Comparison of ENCODE assay signal across 8 mouse cellular contexts in the genomic region with DNA sequence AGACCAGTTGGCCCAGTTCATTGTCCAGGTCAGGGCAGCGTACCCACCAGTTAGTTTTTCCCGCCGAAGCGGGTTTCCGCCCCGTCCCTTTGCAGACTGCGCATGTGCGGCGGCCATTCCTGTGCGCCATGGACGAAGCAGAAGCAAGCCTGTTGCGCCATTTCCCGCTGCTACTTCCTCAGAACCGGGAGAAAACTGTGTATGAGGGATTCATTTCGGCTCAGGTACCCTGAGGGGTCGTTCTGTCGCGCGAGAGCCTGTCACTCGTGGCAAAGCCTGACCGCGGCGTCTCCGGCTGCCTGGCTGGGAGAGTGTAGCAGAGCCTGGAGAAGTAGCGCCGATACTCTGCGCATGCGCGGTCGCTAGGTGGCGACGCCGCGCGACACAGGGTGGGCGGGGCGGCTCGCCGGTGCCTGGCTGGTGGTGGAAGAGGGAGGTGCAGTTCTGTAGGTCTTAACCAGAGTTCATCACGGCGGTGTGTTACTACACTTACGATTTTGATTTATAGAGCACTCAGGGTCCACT. TPM values are rescaled to one million over a fixed set of nuclear protein-coding genes. Genes with fewer than 3 reads are reported as not detected.
DNase-seq lines count a peak whose midpoint lies in the region; ATAC-seq and TF ChIP-seq lines count a peak whose summit lies in the region.

No protein-coding gene starts in this region.

- H3K27ac ChIP-seq in embryonic facial prominence, embryonic 14.5 days (replicated peaks; ENCODE audit: low read depth, low read length): peak overlapping the region; percentile 86
- peak overlapping the region; percentile 90 for H3K27ac ChIP-seq in heart, adult 2 months
- peak overlapping the region; percentile 93 for H3K27ac ChIP-seq in limb, embryonic 13.5 days
- H3K27ac ChIP-seq in midbrain, embryonic 16.5 days (ENCODE audit: low read length): peak overlapping the region; percentile 73

- peak; percentile 65 for TF ChIP-seq CTCF in heart, adult 2 months (IDR thresholded peaks at IDR 0.05)

- H3K9ac ChIP-seq in embryonic facial prominence, embryonic 14.5 days (ENCODE audit: low read depth, low read length): peak overlapping the region; percentile 77
- H3K9ac ChIP-seq in heart, adult 2 months (ENCODE audit: low read depth, low read length): peak overlapping the region; percentile 90
- peak overlapping the region; percentile 85 for H3K9ac ChIP-seq in limb, embryonic 13.5 days
- peak overlapping the region; percentile 47 for H3K9ac ChIP-seq in midbrain, embryonic 16.5 days (ENCODE audit: low read depth, low read length)

- H3K79me2 ChIP-seq in heart, adult 2 months (replicated peaks; ENCODE audit: control insufficient read depth, insufficient read depth, low read length): no peaks in the 10 kb centered on the region

- WGBS in embryonic facial prominence, embryonic 14.5 days: under 1% methylated on average over 42 of the region's 42 CpGs
- 1% methylated on average over 42 of the region's 42 CpGs for WGBS in heart, adult 2 months
- WGBS in limb, embryonic 13.5 days: 1% methylated on average over 42 of the region's 42 CpGs
- under 1% methylated on average over 42 of the region's 42 CpGs for WGBS in midbrain, embryonic 16.5 days

- no peaks in the 10 kb centered on the region for H3K4me1 ChIP-seq in embryonic facial prominence, embryonic 14.5 days (ENCODE audit: control insufficient read depth, insufficient read depth, low read length)
- H3K4me1 ChIP-seq in heart, adult 2 months (ENCODE audit: control insufficient read depth, insufficient read depth, low read length): no peaks in the 10 kb centered on the region
- H3K4me1 ChIP-seq in limb, embryonic 13.5 days: 0 out of 2 replicates have a peak, but pooled peaks cover 2% of the 10 kb centered on the region
- peaks cover 9% of the 10 kb centered on the region; the same call in 1 of the 2 replicates for H3K4me1 ChIP-seq in midbrain, embryonic 16.5 days (ENCODE audit: control insufficient read depth, insufficient read depth, low read length)

- H3K36me3 ChIP-seq in embryonic facial prominence, embryonic 14.5 days (ENCODE audit: control insufficient read depth, insufficient read depth, low read length): no peaks in the 10 kb centered on the region
- no peaks in the 10 kb centered on the region for H3K36me3 ChIP-seq in heart, adult 2 months (ENCODE audit: control insufficient read depth, insufficient read depth, low read length)
- H3K36me3 ChIP-seq in limb, embryonic 13.5 days: no peaks in the 10 kb centered on the region
- no peaks in the 10 kb centered on the region for H3K36me3 ChIP-seq in midbrain, embryonic 16.5 days (ENCODE audit: control insufficient read depth, insufficient read depth, low read length)

- TF ChIP-seq POLR2A in heart, adult 2 months (IDR thresholded peaks at IDR 0.05; ENCODE audit: insufficient read depth, low read depth, low read length): peak; percentile 85

- intact Hi-C loops in heart, adult 2 months (cut with DNase I): loop anchor here (10.0 kb wide), 1 partner anchor 208 kb away; a partner anchor contains a TSS

- no peaks in the 10 kb centered on the region for H3K9me3 ChIP-seq in embryonic facial prominence, embryonic 14.5 days (ENCODE audit: control insufficient read depth, low read length)
- 0 out of 2 replicates have a peak, but pooled peaks cover 2% of the 10 kb centered on the region for H3K9me3 ChIP-seq in limb, embryonic 13.5 days
- no peaks in the 10 kb centered on the region for H3K9me3 ChIP-seq in midbrain, embryonic 16.5 days (replicated peaks; ENCODE audit: control insufficient read depth, low read length, poor library complexity, severe bottlenecking)

- peak overlapping the region; percentile 59 for H3K4me3 ChIP-seq in embryonic facial prominence, embryonic 14.5 days (ENCODE audit: low read depth, low read length)
- H3K4me3 ChIP-seq in heart, adult 2 months: peak overlapping the region; percentile 72
- peak overlapping the region; percentile 66 for H3K4me3 ChIP-seq in limb, embryonic 13.5 days
- peak overlapping the region; percentile 46 for H3K4me3 ChIP-seq in midbrain, embryonic 16.5 days (ENCODE audit: low read depth, low read length)

- no peaks in the 10 kb centered on the region for H3K27me3 ChIP-seq in embryonic facial prominence, embryonic 14.5 days (replicated peaks; ENCODE audit: control insufficient read depth, insufficient read depth, low read length)
- no peaks in the 10 kb centered on the region for H3K27me3 ChIP-seq in heart, adult 2 months (ENCODE audit: control insufficient read depth, insufficient read depth, low read length)
- H3K27me3 ChIP-seq in limb, embryonic 13.5 days: no peaks in the 10 kb centered on the region
- H3K27me3 ChIP-seq in midbrain, embryonic 16.5 days (ENCODE audit: control insufficient read depth, insufficient read depth, low read depth, low read length): no peaks in the 10 kb centered on the region

- ATAC-seq in embryonic facial prominence, embryonic 14.5 days (ENCODE audit: low read depth): peak; percentile 100
- peak; percentile 100 for ATAC-seq in limb, embryonic 13.5 days (ENCODE audit: low FRiP score, low read depth)
- peak; percentile 100 for ATAC-seq in midbrain, embryonic 16.5 days

- H3K4me2 ChIP-seq in embryonic facial prominence, embryonic 14.5 days (ENCODE audit: low read depth, low read length): peak overlapping the region; percentile 72
- peak overlapping the region; percentile 64 for H3K4me2 ChIP-seq in limb, embryonic 13.5 days (replicated peaks)
- H3K4me2 ChIP-seq in midbrain, embryonic 16.5 days (ENCODE audit: low read length): peak overlapping the region; percentile 79

- no peak for TF ChIP-seq EP300 in heart, adult 2 months (IDR thresholded peaks at IDR 0.05; ENCODE audit: insufficient read depth, low read depth, low read length)

- DNase-seq in 3T3-L1 (ENCODE audit: low read depth, low spot score): peak; percentile 93
- DNase-seq in adrenal gland, postnatal 4 days (ENCODE audit: low spot score in 2 of 2): peak; percentile 84 to 86
- peak; percentile 94 for DNase-seq in embryonic facial prominence, embryonic 14.5 days (ENCODE audit: low spot score)
- DNase-seq in heart, adult 2 months: peak; percentile 93 to 95
- DNase-seq in kidney, adult 8-10 months: peak; percentile 91 to 94
- peak; percentile 93 to 96 for DNase-seq in spleen, postnatal 10 days (ENCODE audit: low spot score in 2 of 2)

RNA-seq across cellular contexts. Expression of a gene that starts 1.2 kb away (rescaled TPM):
- total RNA-seq in adrenal gland, postnatal 4 days (2021): 10 to 100 TPM; 18.2 to 20.4 TPM
- 22.6 and 24.0 TPM in 2 replicates for polyA plus RNA-seq in embryonic facial prominence, embryonic 14.5 days (2014; fragmentation: Nextera tagmentation; extraction: Ambion mirVana)
- 1 to 10 TPM; 7.6 to 9.1 TPM for total RNA-seq in heart, adult 2 months (2021)
- polyA plus RNA-seq in heart, adult 2 months (2012; rRNA removed): 1.6 and 4.5 TPM in 2 replicates
- polyA plus RNA-seq in limb, embryonic 13.5 days (2015; fragmentation: Nextera tagmentation; extraction: Ambion mirVana): 31.3 and 35.6 TPM in 2 replicates
- 14.7 TPM in 2 replicates for polyA plus RNA-seq in midbrain, embryonic 16.5 days (2015; fragmentation: Nextera tagmentation; extraction: Ambion mirVana)

Comparison
In these comparisons a context has a peak if more than half of its experiments do, and no peak if none do; other contexts are left out.
1. Peak in every context shown above with its lines: DNase-seq, ATAC-seq, H3K4me3 ChIP-seq and H3K27ac ChIP-seq.